Comparison of ENCODE assay signal across 10 mouse cellular contexts in the genomic region with DNA sequence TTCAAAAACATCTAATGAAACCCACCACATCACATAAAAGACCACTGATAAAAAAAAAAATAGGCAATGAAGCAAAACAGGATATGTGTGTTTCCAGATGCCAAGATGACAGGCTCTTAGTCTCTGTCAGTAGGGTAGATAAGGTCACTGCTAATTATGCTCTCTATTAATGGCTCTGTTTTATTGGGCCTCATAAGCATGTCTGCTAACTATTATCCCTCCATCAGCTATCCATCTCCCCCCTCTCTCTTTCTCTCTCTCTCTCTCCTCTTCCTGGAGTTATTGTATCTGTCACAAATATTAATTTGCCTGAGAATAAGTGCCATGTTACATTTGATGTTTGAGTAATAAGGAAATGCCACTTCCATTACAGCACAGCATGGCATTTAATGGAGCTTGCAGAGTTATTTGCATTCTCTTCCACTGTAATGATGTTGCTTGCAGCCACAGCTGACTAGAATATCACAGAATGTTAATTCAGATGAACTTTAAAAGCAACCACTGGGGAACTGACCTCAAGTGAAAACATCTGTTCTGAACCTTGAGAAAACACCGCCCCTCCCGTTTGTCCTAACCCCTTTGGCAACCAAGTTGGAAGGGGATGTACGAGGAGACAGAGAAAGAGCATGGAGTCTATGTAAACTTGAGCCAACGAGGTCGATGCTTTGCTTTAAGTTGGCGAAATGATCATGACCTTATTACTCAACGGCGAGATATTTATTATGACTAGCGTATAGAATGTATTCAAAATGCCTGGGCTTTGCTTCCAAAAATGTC.
A peak's percentile ranks its signal among the peaks of the same experiment; 100 is the strongest.
DNase-seq lines count a peak whose midpoint lies in the region; ATAC-seq lines count a peak whose summit lies in the region.
"Had no signal": no experiment of that assay in that cellular context is flagged by ENCODE, and none has a peak within 500 bp of the region (broad histone marks: within the 10 kb centered on the region; RNA-seq: fewer than 3 reads in every experiment).

No protein-coding gene starts in this region.

- no peak for ATAC-seq in hindbrain, embryonic 14.5 days (ENCODE audit: low FRiP score)
- no peak for ATAC-seq in hindbrain, embryonic 12.5 days (ENCODE audit: low FRiP score)
- ATAC-seq in neural tube, embryonic 12.5 days (ENCODE audit: low FRiP score, low read depth), result peak; percentile 25; the same call in 1 of the 2 replicates
- ATAC-seq in embryonic facial prominence, embryonic 14.5 days (ENCODE audit: low read depth), result 0 out of 2 replicates have a peak, but pooled peaks have one; percentile 47

- H3K4me1 ChIP-seq in hindbrain, embryonic 14.5 days (replicated peaks; ENCODE audit: control insufficient read depth, insufficient read depth, low read length), result no peaks in the 10 kb centered on the region
- no peaks in the 10 kb centered on the region for H3K4me1 ChIP-seq in hindbrain, embryonic 12.5 days
- H3K4me1 ChIP-seq in neural tube, embryonic 12.5 days, result no peaks in the 10 kb centered on the region
- H3K4me1 ChIP-seq in embryonic facial prominence, embryonic 14.5 days (ENCODE audit: control insufficient read depth, insufficient read depth, low read length), result peaks cover 5% of the 10 kb centered on the region

- H3K9ac ChIP-seq in hindbrain, embryonic 14.5 days, result no peak overlapping the region
- no peak overlapping the region for H3K9ac ChIP-seq in hindbrain, embryonic 12.5 days
- no peak overlapping the region for H3K9ac ChIP-seq in neural tube, embryonic 12.5 days
- H3K9ac ChIP-seq in embryonic facial prominence, embryonic 14.5 days (ENCODE audit: low read depth, low read length), result no peak overlapping the region

- no peak overlapping the region for H3K4me3 ChIP-seq in hindbrain, embryonic 14.5 days (replicated peaks; ENCODE audit: low read length)
- H3K4me3 ChIP-seq in hindbrain, embryonic 12.5 days, result no peak overlapping the region
- H3K4me3 ChIP-seq in neural tube, embryonic 12.5 days, result no peak overlapping the region
- H3K4me3 ChIP-seq in embryonic facial prominence, embryonic 14.5 days (ENCODE audit: low read depth, low read length), result no peak overlapping the region

- H3K27me3 ChIP-seq in hindbrain, embryonic 14.5 days (ENCODE audit: control insufficient read depth, insufficient read depth, low read length), result no peaks in the 10 kb centered on the region
- H3K27me3 ChIP-seq in hindbrain, embryonic 12.5 days, result no peaks in the 10 kb centered on the region
- H3K27me3 ChIP-seq in neural tube, embryonic 12.5 days (replicated peaks), result no peaks in the 10 kb centered on the region
- H3K27me3 ChIP-seq in embryonic facial prominence, embryonic 14.5 days (replicated peaks; ENCODE audit: control insufficient read depth, insufficient read depth, low read length), result no peaks in the 10 kb centered on the region

- H3K27ac ChIP-seq in hindbrain, embryonic 14.5 days, result peak overlapping the region; percentile 26; the same call in 1 of the 2 replicates
- no peak overlapping the region for H3K27ac ChIP-seq in hindbrain, embryonic 12.5 days
- H3K27ac ChIP-seq in neural tube, embryonic 12.5 days, result no peak overlapping the region
- H3K27ac ChIP-seq in embryonic facial prominence, embryonic 14.5 days (replicated peaks; ENCODE audit: low read depth, low read length), result no peak overlapping the region

- WGBS in hindbrain, embryonic 14.5 days, result 69% methylated on average over 9 of the region's 9 CpGs
- WGBS in hindbrain, embryonic 12.5 days, result 68% methylated on average over 9 of the region's 9 CpGs
- WGBS in neural tube, embryonic 12.5 days, result 77% methylated on average over 9 of the region's 9 CpGs
- 34% methylated on average over 9 of the region's 9 CpGs for WGBS in embryonic facial prominence, embryonic 14.5 days

- no peaks in the 10 kb centered on the region for H3K36me3 ChIP-seq in hindbrain, embryonic 14.5 days (replicated peaks; ENCODE audit: control insufficient read depth, insufficient read depth)
- no peaks in the 10 kb centered on the region for H3K36me3 ChIP-seq in hindbrain, embryonic 12.5 days
- no peaks in the 10 kb centered on the region for H3K36me3 ChIP-seq in neural tube, embryonic 12.5 days
- H3K36me3 ChIP-seq in embryonic facial prominence, embryonic 14.5 days (ENCODE audit: control insufficient read depth, insufficient read depth, low read length), result no peaks in the 10 kb centered on the region

- no peaks in the 10 kb centered on the region for H3K9me3 ChIP-seq in hindbrain, embryonic 14.5 days (ENCODE audit: control insufficient read depth, low read length)
- H3K9me3 ChIP-seq in hindbrain, embryonic 12.5 days (replicated peaks), result no peaks in the 10 kb centered on the region
- H3K9me3 ChIP-seq in neural tube, embryonic 12.5 days, result no peaks in the 10 kb centered on the region
- H3K9me3 ChIP-seq in embryonic facial prominence, embryonic 14.5 days (ENCODE audit: control insufficient read depth, low read length), result no peaks in the 10 kb centered on the region

- DNase-seq in hindbrain, embryonic 14.5 days (ENCODE audit: low spot score), result no peak
- no peak for DNase-seq in neural tube, embryonic 10.5 days (ENCODE audit: extremely low spot score, low spot score)
- peak; percentile 82 for DNase-seq in embryonic facial prominence, embryonic 14.5 days (ENCODE audit: low spot score)
- peak; percentile 34 for DNase-seq in skeletal muscle tissue, adult 2 months (ENCODE audit: low read depth, low spot score)
- DNase-seq in right cerebral cortex, adult 18-20 months, result no peak
- DNase-seq in cerebellum, postnatal 10 days, result no peak
- DNase-seq: adrenal gland, postnatal 36 days; cerebellum, adult 18-20 months had no signal

- no peak overlapping the region for H3K4me2 ChIP-seq in hindbrain, embryonic 14.5 days (replicated peaks)
- no peak overlapping the region for H3K4me2 ChIP-seq in hindbrain, embryonic 12.5 days (replicated peaks)
- H3K4me2 ChIP-seq in neural tube, embryonic 12.5 days (replicated peaks), result no peak overlapping the region
- H3K4me2 ChIP-seq in embryonic facial prominence, embryonic 14.5 days (ENCODE audit: low read depth, low read length), result no peak overlapping the region

Comparison
In these comparisons a context has a peak if more than half of its experiments do, and no peak if none do; other contexts are left out.
1. ATAC-seq: peak in neural tube, embryonic 12.5 days (single experiment) and embryonic facial prominence, embryonic 14.5 days (single experiment); none in hindbrain, embryonic 14.5 days (single experiment) and hindbrain, embryonic 12.5 days (single experiment).
2. DNase-seq: peak in embryonic facial prominence, embryonic 14.5 days (single experiment) and skeletal muscle tissue, adult 2 months (single experiment); none in hindbrain, embryonic 14.5 days (single experiment), neural tube, embryonic 10.5 days (single experiment), right cerebral cortex, adult 18-20 months (single experiment) and cerebellum, postnatal 10 days (0 of 2).